Mouse (Mus musculus) B cell, adult 62 days (primary cell): ENCODE data around the gene Btbd35f9. TPM values are rescaled to one million over a fixed set of nuclear protein-coding genes. Genes with fewer than 3 reads are reported as not detected.

Source experiments
- total RNA-seq: library from RNA; stranded (reverse); gene quantifications from 4 replicates; pipeline ENCODE4 v1.2.4, GENCODE M21; 2023

Gene Btbd35f9
- not detected in 4 replicates for total RNA-seq

DNA sequence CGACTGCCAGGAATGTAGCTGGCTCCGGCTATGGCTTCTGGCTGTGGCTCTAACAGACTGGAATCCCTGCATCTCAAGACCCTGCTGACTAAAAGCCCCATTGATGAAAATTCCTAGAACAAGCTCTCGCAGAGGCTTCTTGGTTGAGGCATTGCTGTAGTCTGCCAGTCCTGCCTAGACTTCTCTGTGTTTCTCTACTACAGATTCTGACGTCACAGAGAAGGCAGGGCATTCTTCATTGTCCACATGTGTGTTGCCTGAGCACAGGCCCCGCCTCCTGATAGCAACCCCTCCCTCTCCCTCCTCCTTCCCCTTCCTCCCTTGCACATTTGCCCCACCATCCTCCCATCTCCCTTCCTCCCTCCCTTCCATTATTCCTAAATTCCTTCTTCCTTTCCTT is at the start of gene Btbd35f9:
Gene Btbd35f9 (minus strand): TSS at position 101 of the 400 bp plus-strand sequence.

Other genes with a start within 250 kb of the Btbd35f9 start
- not detected in 4 replicates for gene Btbd35f6, start 205.0 kb downstream of the Btbd35f9 start, total RNA-seq
- gene Gm21870, start 174.7 kb downstream of the Btbd35f9 start, total RNA-seq, result not detected in 4 replicates
- not detected in 4 replicates for gene Spin2g, start 77.2 kb upstream of the Btbd35f9 start, total RNA-seq